Mouse (Mus musculus) lung, embryonic 14.5 days (tissue): ENCODE measurements at regions not wholly inside any gene's neighbourhood (a gene's known extent, or its start where the extent isn't known, plus 50 kb on each side); places are given as distances from the start of the nearest gene placed in this dataset.
A peak's percentile ranks its signal among the peaks of the same experiment; 100 is the strongest.

Experiments
- ATAC-seq: fragments of 200-750 bp; cut with Nextera tagmentation; 2 replicates; pipeline ENCODE4 v1.8.0; 2017; ENCODE audit warnings: mild to moderate bottlenecking, moderate TSS enrichment, moderate library complexity; ENCODE audit not compliant: insufficient read depth
- DNase-seq: peaks from one replicate; pipeline ENCODE4 v3.0.0-alpha.2; 2015
- H3K27ac ChIP-seq: fragments of 300-500 bp; sonication (generic); 2 replicates; pipeline ENCODE4 v1.5.1; 2014; ENCODE audit warnings: low read depth, mild to moderate bottlenecking, moderate library complexity
- H3K27me3 ChIP-seq: fragments of 300-500 bp; sonication (generic); 2 replicates; pipeline ENCODE4 v1.6.1; 2014; ENCODE audit warnings: low read length, control low read depth; ENCODE audit not compliant: insufficient read depth
- H3K36me3 ChIP-seq: fragments of 300-500 bp; sonication (generic); 2 replicates; pipeline ENCODE4 v1.6.1; 2014; ENCODE audit warnings: control low read depth; ENCODE audit not compliant: insufficient read depth
- H3K4me1 ChIP-seq: fragments of 300-500 bp; sonication (generic); 2 replicates; pipeline ENCODE4 v1.6.1; 2014; ENCODE audit warnings: antibody characterized with exemption, control low read depth; ENCODE audit not compliant: insufficient read depth
- H3K4me2 ChIP-seq: fragments of 300-500 bp; sonication (generic); 2 replicates; pipeline ENCODE4 v1.6.1; 2014; ENCODE audit warnings: mild to moderate bottlenecking
- H3K4me3 ChIP-seq: fragments of 300-500 bp; sonication (generic); 2 replicates; pipeline ENCODE4 v1.5.1; 2014; ENCODE audit warnings: low read depth, low read length
- H3K9ac ChIP-seq: fragments of 300-500 bp; sonication (generic); 2 replicates; pipeline ENCODE4 v1.6.1; 2014
- H3K9me3 ChIP-seq: fragments of 300-500 bp; sonication (generic); 2 replicates; pipeline ENCODE4 v1.6.1; 2016; ENCODE audit warnings: low read depth, low read length, control low read depth
- CTCF ChIP-seq: IDR thresholded peaks from 2 replicates; pipeline ENCODE4 v1.5.1; 2016; ENCODE audit warnings: antibody characterized with exemption, low read depth
- WGBS: fragments of 180-500 bp; shearing (Covaris S2); extraction: QIAGEN DNeasy Blood & Tissue Kit; methylation state at CpG from one replicate; pipeline ENCODE4 v1.1.7; 2014; 5-methylcytosine and 5-hydroxymethylcytosine counted together

DNA sequence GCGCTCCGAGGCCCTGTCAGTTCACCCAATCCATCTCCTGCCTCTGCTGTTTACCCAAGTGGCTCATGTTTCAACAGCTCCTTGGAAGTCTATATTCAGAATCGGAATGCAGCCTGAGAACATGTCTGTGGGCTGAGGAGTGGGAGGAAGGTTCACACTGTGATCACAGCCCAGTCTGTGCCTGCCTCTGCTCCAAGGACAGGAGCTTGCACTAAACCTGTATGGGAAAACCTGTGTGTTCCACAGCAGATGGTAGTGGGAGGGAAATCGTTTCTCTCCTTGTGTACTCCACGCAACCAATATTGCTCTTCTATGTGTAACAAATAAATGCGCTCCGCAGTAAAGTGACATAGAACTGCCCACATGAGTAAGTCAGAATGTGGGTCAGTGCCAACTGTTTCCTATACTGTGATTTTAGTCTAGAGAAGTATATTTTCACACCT, 514.0 kb upstream of the Epha7 start:
- ATAC-seq (peak; percentile 93), DNase-seq (peak; percentile 71)
- peak overlapping the region; percentile 40 for H3K27ac ChIP-seq

DNA sequence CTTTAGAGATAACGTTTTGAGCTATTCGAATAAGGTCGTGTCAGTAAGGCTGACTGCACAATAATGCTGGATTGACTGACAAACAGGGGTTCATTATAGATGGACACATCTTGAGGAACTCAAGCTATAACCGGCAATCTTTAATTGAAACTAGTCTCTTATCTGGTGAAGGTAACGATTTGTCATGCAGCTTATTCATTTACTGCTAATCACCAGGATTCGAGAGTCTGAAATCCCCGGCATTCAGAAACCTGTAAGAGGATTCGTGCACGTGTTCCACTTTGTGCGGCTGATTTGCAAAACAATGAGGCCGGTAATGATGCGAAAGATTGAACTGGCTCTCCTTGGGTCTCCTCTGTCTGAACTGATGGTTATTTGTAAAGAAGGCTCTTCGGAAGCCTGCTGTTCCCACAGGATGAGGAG, 512.9 kb upstream of the Epha7 start:
- no peak overlapping the region for H3K4me2 ChIP-seq
- no peaks in the 10 kb centered on the region for H3K9me3 ChIP-seq
- 43% methylated on average over 13 of the region's 13 CpGs for WGBS
- H3K4me1 ChIP-seq: no peaks in the 10 kb centered on the region
- H3K9ac ChIP-seq: no peak overlapping the region
- H3K4me3 ChIP-seq: no peak overlapping the region
- ATAC-seq (no peak), DNase-seq (no peak)
- no peaks in the 10 kb centered on the region for H3K27me3 ChIP-seq
- no peak overlapping the region for H3K27ac ChIP-seq
- H3K36me3 ChIP-seq: no peaks in the 10 kb centered on the region
- no peak for TF ChIP-seq CTCF

More for the DNA sequence above, 514.0 kb upstream of the Epha7 start:
- 33% methylated on average over 7 of the region's 7 CpGs for WGBS
- Histone ChIP-seq H3K4me2 (no peak overlapping the region), H3K36me3 (no peaks in the 10 kb centered on the region), H3K4me3 (no peak overlapping the region), H3K27me3 (no peaks in the 10 kb centered on the region), H3K9me3 (no peaks in the 10 kb centered on the region), H3K4me1 (no peaks in the 10 kb centered on the region), H3K9ac (no peak overlapping the region)
- no peak for TF ChIP-seq CTCF

DNA sequence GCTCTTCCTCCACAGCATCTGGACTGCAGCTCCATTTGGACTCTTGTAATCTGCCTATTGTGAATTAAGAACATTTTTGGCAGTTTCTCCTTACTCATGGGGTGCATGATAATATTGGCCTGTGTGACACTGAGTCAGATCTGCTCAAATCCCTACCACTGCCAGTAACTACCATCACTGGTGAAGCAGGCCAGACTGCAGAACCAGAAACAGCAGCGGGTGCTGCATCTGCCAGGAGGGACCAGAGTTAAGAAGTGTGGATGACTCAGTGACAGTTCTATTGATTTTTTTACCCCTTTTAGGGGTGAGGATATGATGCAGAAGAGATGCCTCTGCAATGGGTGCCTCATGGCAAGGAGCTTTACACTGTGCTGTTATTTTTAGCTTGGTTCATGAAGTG, 511.2 kb upstream of the Epha7 start:
- Histone ChIP-seq H3K9me3 (no peaks in the 10 kb centered on the region), H3K27ac (no peak overlapping the region), H3K4me3 (no peak overlapping the region), H3K4me1 (no peaks in the 10 kb centered on the region), H3K36me3 (no peaks in the 10 kb centered on the region), H3K4me2 (no peak overlapping the region), H3K9ac (no peak overlapping the region), H3K27me3 (no peaks in the 10 kb centered on the region)
- DNase-seq (no peak), ATAC-seq (no peak)
- 76% methylated on average over 1 of the region's 1 CpGs for WGBS
- no peak for TF ChIP-seq CTCF

DNA sequence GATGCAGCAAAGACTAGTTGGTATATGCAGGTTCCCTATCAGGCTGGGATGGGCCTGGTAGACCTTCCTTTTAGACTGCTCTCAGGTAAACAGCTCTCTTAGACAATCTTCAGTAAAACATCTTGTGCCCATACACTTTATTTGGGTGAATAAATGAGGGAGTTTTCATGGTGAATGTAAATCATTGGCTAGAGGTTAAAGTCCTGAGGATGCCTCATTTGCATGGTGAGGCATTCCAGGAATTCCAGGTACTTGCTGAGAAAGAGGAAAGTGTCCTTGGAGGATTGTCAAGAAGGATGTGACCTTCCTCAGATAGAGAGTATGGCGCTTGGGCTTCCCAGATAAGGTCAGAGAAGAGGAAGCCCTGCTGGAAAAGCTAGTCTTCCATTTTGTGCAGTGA, 481.9 kb upstream of the Epha7 start:
- no peaks in the 10 kb centered on the region for H3K27me3 ChIP-seq
- WGBS: 90% methylated on average over 1 of the region's 1 CpGs
- no peak overlapping the region for H3K27ac ChIP-seq
- H3K4me1 ChIP-seq: no peaks in the 10 kb centered on the region
- DNase-seq (no peak), ATAC-seq (no peak)
- no peak overlapping the region for H3K4me3 ChIP-seq
- no peak overlapping the region for H3K4me2 ChIP-seq
- H3K9ac ChIP-seq: no peak overlapping the region
- no peaks in the 10 kb centered on the region for H3K36me3 ChIP-seq
- no peaks in the 10 kb centered on the region for H3K9me3 ChIP-seq
- TF ChIP-seq CTCF: no peak

DNA sequence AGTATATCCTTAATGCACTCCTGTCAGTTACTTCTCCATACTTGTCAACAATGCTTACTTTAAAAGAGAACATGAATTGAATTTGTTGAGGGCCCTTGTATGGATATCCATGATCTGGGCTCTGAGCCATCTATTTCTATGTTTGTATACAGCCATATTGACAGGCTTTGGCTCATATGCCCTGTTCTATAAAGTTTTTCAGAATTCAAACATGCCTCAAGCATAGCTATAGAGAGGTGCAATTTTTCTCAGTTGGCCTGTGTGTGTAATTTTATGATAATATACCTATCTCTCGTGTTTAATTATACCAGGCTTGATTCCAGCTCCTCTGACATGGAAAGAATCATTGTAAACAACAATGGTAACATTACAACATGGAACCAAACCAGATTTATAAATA, 448.4 kb upstream of the Epha7 start:
- H3K27ac ChIP-seq: no peak overlapping the region
- no peaks in the 10 kb centered on the region for H3K9me3 ChIP-seq
- no peak overlapping the region for H3K4me3 ChIP-seq
- no peak overlapping the region for H3K9ac ChIP-seq
- 51% methylated on average over 1 of the region's 1 CpGs for WGBS
- H3K27me3 ChIP-seq: no peaks in the 10 kb centered on the region
- no peaks in the 10 kb centered on the region for H3K4me1 ChIP-seq
- no peak for TF ChIP-seq CTCF
- H3K4me2 ChIP-seq: no peak overlapping the region
- DNase-seq (no peak), ATAC-seq (no peak)
- H3K36me3 ChIP-seq: no peaks in the 10 kb centered on the region

DNA sequence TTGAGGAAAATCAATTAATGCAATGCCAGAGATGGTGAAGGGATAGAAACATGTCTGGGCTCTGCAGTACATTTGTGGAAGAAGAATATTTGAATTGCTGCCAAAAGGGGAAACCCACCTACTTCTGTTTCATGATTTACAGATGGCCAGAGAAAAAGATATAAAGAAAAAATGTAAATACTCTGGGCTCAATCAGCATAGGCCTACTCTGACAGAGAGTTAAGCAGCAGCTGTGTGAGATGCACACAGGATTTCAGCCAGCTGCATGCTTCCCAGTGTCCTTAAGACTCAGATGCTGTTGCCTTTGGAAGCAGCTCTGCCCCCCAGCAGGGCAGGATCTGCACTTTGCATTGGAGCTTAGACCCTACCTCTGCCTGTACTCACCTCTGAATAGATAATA, 435.8 kb upstream of the Epha7 start:
- Histone ChIP-seq H3K9me3 (no peaks in the 10 kb centered on the region), H3K9ac (no peak overlapping the region), H3K27me3 (no peaks in the 10 kb centered on the region), H3K27ac (no peak overlapping the region), H3K4me1 (no peaks in the 10 kb centered on the region), H3K36me3 (no peaks in the 10 kb centered on the region), H3K4me3 (no peak overlapping the region), H3K4me2 (no peak overlapping the region)
- peak; percentile 37 for DNase-seq
- TF ChIP-seq CTCF: no peak
- ATAC-seq: peak; percentile 49; the same call in 1 of the 2 replicates

DNA sequence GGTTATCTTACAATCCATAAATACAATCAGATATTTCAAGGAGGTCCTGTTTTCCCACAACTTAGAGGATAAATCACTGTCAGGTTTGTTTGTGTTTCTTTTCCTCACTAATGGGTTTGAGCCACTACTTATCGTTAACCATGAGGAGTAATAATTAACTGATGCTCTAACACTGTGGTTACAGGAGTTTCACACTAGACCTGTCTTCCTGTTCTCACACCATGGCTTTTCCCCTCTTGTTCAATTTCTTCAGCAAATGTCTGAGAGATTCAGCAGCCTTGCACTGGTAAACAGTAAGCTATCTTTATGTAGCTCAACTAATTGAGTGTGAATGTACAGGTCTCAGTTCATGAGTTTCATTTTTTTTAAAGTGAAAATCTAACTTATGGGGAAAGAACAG, 434.3 kb upstream of the Epha7 start:
- no peaks in the 10 kb centered on the region for H3K4me1 ChIP-seq
- ATAC-seq (no peak), DNase-seq (no peak)
- H3K4me2 ChIP-seq: no peak overlapping the region
- H3K9ac ChIP-seq: no peak overlapping the region
- no peaks in the 10 kb centered on the region for H3K36me3 ChIP-seq
- WGBS: 8% methylated on average over 1 of the region's 1 CpGs
- no peaks in the 10 kb centered on the region for H3K27me3 ChIP-seq
- no peak overlapping the region for H3K27ac ChIP-seq
- no peak for TF ChIP-seq CTCF
- H3K4me3 ChIP-seq: no peak overlapping the region
- no peaks in the 10 kb centered on the region for H3K9me3 ChIP-seq

DNA sequence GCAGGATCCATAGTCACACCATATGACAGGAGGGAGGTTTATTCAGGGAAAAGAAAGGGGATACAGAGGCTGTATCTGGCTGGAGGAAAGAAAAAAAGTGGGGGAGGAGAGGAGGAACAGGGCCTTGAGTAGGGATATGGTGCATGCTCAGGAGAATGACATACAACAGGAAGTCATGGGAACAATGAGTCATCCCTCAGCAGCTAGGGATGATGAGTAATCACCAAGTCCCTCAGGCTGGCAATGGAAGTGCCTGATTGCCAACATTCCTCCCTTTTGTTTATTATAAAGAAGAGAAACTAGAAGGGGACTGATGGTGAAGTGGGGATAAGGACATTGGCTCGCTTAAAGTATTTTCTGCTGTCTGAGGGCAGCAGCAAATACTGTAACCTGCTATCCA, 388.6 kb upstream of the Epha7 start:
- Histone ChIP-seq H3K9ac (no peak overlapping the region), H3K36me3 (no peaks in the 10 kb centered on the region), H3K27me3 (no peaks in the 10 kb centered on the region), H3K27ac (no peak overlapping the region), H3K9me3 (no peaks in the 10 kb centered on the region), H3K4me1 (no peaks in the 10 kb centered on the region), H3K4me3 (no peak overlapping the region), H3K4me2 (no peak overlapping the region)
- WGBS: 68% methylated on average over 1 of the region's 1 CpGs
- no peak for DNase-seq
- TF ChIP-seq CTCF: no peak
- no peak for ATAC-seq
